Mouse (Mus musculus): ENCODE measurements around the gene Zfp780b. TPM values are rescaled to one million over a fixed set of nuclear protein-coding genes. Genes with fewer than 3 reads are reported as not detected.
"Not testable (repeated sequence)": the region's sequence is repeated elsewhere in the genome, so short reads cannot be mapped to it uniquely, and the experiment has no call there.

Gene Zfp780b
- polyA plus RNA-seq (2016; fragmentation: Nextera tagmentation; extraction: Ambion mirVana), result 25.8 and 27.2 TPM in 2 replicates

DNA sequence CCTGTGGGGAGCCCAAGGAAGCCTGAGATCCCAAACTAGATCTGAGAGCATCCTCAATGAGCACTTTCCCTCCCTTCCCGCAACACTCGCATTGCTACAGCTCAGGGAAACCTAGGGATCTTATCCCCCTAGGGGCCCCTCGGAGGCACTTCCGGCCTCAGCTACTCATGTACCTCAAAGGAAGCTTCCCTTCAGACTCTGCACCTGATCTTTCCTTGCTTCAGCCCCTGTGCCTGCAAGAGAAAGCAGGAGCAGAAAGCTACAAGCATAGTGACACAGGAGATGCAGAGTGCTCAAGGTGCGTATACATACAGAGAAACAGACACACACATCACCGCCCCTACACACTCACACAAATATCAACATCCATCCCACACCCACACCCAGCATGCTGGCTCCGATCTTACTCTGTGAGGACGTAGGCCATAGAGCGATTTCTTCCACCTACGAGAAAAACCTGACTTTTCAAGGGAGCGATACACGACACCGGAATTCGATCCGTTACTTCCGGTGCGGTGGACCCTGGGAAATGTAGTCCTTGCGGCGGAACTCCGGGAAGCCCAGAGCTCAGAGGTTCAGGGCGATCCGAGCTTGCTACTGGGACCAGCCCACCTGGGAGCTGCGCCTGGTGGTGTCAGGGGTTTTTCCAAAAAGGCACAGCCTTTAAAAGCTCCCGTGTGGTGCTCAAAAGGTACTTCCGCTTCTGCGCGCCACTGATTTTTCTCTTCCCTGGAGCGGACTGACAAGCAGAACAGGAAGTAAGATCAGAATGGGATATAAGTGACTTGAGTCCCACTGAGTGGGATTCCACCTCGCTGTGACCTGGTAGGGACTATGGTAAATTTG lies at the start of gene Zfp780b:
Gene Zfp780b, minus strand, starts transcription at position 489 of the 846 bp plus-strand sequence.
- peak within 1 kb of the TSS; percentile 91 for H3K9ac ChIP-seq
- H3K4me2 ChIP-seq (replicated peaks), result peak within 1 kb of the TSS; percentile 85
- peaks cover 14% of the 10 kb centered on the region; the same call in 1 of the 2 replicates for H3K36me3 ChIP-seq
- peaks cover 11% of the 10 kb centered on the region for H3K4me1 ChIP-seq
- H3K9me3 ChIP-seq (replicated peaks), result peaks cover 18% of the 10 kb centered on the region
- peak within 1 kb of the TSS; percentile 76 for H3K4me3 ChIP-seq
- under 1% methylated on average over 29 of the region's 29 CpGs for WGBS
- peak within 1 kb of the TSS; percentile 73 for H3K27ac ChIP-seq
- ATAC-seq (ENCODE audit: low FRiP score), result peak; percentile 85
- no peaks in the 10 kb centered on the region for H3K27me3 ChIP-seq

- WGBS, result 21% methylated on average over 7 of the region's 7 CpGs
- H3K9ac ChIP-seq, result peak overlapping the region; percentile 80
- H3K27ac ChIP-seq, result no peak overlapping the region
- H3K4me2 ChIP-seq (replicated peaks), result peak overlapping the region; percentile 87
- no peaks in the 10 kb centered on the region for H3K9me3 ChIP-seq (replicated peaks)
- peak; percentile 43 for ATAC-seq (ENCODE audit: low FRiP score)
- no peaks in the 10 kb centered on the region for H3K27me3 ChIP-seq
- peaks cover 10% of the 10 kb centered on the region for H3K4me1 ChIP-seq
- peak overlapping the region; percentile 60 for H3K4me3 ChIP-seq
- H3K36me3 ChIP-seq, result peaks cover 7% of the 10 kb centered on the region
These were observed 35.5 kb upstream of the Zfp780b start for GRCm38 (mm10) chr7:28014445-28014810.

GRCm38 (mm10) chr7:28013549-28014444 lies 34.8 kb upstream of the Zfp780b start, which contains the start of gene Zfp850:
Zfp850 (minus strand) TSS chr7:28014115.
- ATAC-seq (ENCODE audit: low FRiP score), result peak; percentile 97
- no peaks in the 10 kb centered on the region for H3K9me3 ChIP-seq (replicated peaks)
- peak within 1 kb of the TSS; percentile 60 for H3K4me3 ChIP-seq
- H3K36me3 ChIP-seq, result peaks cover 7% of the 10 kb centered on the region
- H3K4me1 ChIP-seq, result peaks cover 10% of the 10 kb centered on the region
- H3K9ac ChIP-seq, result peak within 1 kb of the TSS; percentile 80
- peak within 1 kb of the TSS; percentile 19 for H3K27ac ChIP-seq
- peak within 1 kb of the TSS; percentile 87 for H3K4me2 ChIP-seq (replicated peaks)
- WGBS, result under 1% methylated on average over 47 of the region's 47 CpGs
- no peaks in the 10 kb centered on the region for H3K27me3 ChIP-seq

GRCm38 (mm10) chr7:28010271-28010670 lies 31.3 kb upstream of the Zfp780b start:
- no peak for ATAC-seq (ENCODE audit: low FRiP score)
- Histone ChIP-seq H3K27ac (no peak overlapping the region), H3K27me3 (no peaks in the 10 kb centered on the region), H3K9ac (no peak overlapping the region), H3K4me3 (no peak overlapping the region), H3K9me3 (replicated peaks) (no peaks in the 10 kb centered on the region), H3K4me1 (peaks cover 10% of the 10 kb centered on the region), H3K4me2 (replicated peaks) (no peak overlapping the region), H3K36me3 (peaks cover 23% of the 10 kb centered on the region)
- 98% methylated on average over 3 of the region's 3 CpGs for WGBS

- Histone ChIP-seq H3K27me3 (no peaks in the 10 kb centered on the region), H3K4me3 (no peak overlapping the region), H3K9me3 (replicated peaks) (peaks cover 42% of the 10 kb centered on the region), H3K4me2 (replicated peaks) (no peak overlapping the region), H3K36me3 (peaks cover 19% of the 10 kb centered on the region), H3K9ac (no peak overlapping the region), H3K4me1 (peaks cover 11% of the 10 kb centered on the region), H3K27ac (no peak overlapping the region)
- WGBS, result 71% methylated on average over 2 of the region's 2 CpGs
- no peak for ATAC-seq (ENCODE audit: low FRiP score)
These were observed 3.2 kb upstream of the Zfp780b start for GRCm38 (mm10) chr7:27982197-27982596.

GRCm38 (mm10) chr7:27949451-27949850 lies 29.5 kb downstream of the Zfp780b start:
- ATAC-seq (ENCODE audit: low FRiP score); H3K4me2 ChIP-seq (replicated peaks); H3K9me3 ChIP-seq (replicated peaks); H3K27ac ChIP-seq; H3K4me3 ChIP-seq; H3K4me1 ChIP-seq; H3K9ac ChIP-seq; H3K36me3 ChIP-seq; H3K27me3 ChIP-seq: not testable (repeated sequence)
- WGBS, result 93% methylated on average over 13 of the region's 13 CpGs

- ATAC-seq (ENCODE audit: low FRiP score); H3K36me3 ChIP-seq; H3K9ac ChIP-seq; H3K27me3 ChIP-seq; H3K4me3 ChIP-seq; H3K9me3 ChIP-seq (replicated peaks); H3K4me1 ChIP-seq; H3K27ac ChIP-seq; H3K4me2 ChIP-seq (replicated peaks): not testable (repeated sequence)
- 40% methylated on average over 6 of the region's 7 CpGs for WGBS
These were observed 37.1 kb downstream of the Zfp780b start for GRCm38 (mm10) chr7:27941869-27942268.

- H3K4me2 ChIP-seq (replicated peaks), result peak overlapping the region; percentile 34; the same call in 1 of the 2 replicates
- H3K9ac ChIP-seq; H3K27ac ChIP-seq; H3K4me1 ChIP-seq; ATAC-seq (ENCODE audit: low FRiP score); H3K36me3 ChIP-seq; H3K9me3 ChIP-seq (replicated peaks); H3K4me3 ChIP-seq; H3K27me3 ChIP-seq: not testable (repeated sequence)
- 67% methylated on average over 1 of the region's 9 CpGs for WGBS
These were observed 45.2 kb downstream of the Zfp780b start for GRCm38 (mm10) chr7:27933800-27934158.

DNA sequence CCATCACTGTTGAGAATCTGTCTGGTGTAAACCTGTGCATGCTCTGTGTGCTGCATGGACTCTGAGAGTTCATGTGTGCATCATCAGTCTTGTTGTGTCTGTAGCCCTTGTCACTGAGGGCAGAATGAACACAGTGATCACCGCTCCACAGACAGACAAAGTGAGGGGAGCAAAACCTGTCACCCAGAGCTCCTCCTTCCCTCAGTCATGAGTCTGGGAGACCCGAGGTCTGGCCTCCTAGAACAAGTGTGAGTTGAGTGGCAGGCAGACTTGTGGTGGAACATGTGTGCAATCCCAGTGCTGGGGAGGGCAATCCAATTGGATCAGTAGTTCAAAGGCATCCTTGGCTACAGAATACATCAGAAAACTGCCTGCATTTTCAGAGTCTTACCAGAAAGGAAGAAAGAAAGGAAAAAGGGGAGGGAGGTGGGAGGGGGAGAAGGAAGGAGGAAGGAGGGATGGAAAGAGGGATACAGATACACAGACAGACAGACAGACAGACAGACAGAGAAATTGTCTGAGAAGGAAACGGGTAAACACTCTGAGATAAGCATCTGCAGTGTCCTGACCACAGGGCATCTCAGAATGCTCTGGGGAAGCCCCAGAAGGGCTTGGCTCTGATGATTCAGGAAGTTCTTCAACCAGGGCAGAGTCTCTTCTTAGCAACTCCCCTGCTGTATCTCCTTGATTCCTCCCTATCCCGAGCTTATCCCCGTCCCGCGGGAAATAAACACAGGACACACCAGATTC lies 45.7 kb downstream of the Zfp780b start:
- ATAC-seq (ENCODE audit: low FRiP score), result peak; percentile 60
- Histone ChIP-seq H3K27ac (no peak overlapping the region), H3K9ac (no peak overlapping the region), H3K27me3 (no peaks in the 10 kb centered on the region), H3K4me1 (peaks cover 8% of the 10 kb centered on the region), H3K9me3 (replicated peaks) (no peaks in the 10 kb centered on the region), H3K4me3 (no peak overlapping the region), H3K36me3 (no peaks in the 10 kb centered on the region), H3K4me2 (replicated peaks) (peak overlapping the region; percentile 34; the same call in 1 of the 2 replicates)
- 31% methylated on average over 7 of the region's 7 CpGs for WGBS

DNA sequence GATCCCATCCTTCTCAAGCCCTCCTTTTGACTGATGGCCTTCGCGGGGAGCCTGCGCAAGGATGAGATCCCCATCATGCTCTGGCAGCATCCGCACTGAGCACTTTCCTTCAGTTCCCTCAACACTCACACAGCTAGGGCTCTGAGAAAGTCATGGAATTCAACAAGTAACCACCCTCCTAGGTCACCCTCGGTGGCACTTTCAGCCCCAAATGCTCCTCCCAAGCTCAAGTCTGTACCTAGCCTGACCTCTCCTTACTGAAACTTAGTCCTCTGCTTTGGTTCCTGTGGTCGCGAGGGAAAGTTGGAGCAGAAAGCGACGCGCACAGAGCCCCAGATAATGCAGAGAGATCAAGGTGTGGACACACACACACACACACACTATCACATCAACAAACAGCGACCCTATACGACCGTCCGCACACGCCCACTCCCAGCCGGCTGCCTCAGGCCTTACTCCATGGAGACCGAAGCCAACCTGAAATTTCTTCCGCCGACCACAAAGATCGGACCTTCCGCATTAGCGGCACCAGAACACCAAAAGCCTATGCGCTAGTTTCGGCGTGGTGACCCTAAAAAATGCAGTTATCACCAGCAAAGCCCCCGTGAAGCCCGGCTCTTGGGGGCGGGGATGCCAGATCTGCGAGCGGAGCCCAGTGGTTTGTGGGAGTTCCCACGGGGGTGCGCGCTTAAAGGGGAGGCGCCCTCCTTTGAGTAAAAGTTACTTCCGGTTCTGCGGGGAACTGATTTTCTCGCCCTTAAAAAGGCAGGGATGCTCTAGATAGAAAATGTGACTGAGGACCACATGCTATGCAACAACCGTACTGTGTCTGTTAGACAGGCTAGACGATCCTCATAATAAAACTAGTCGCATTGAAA lies 49.9 kb downstream of the Zfp780b start, which contains the start of gene Zfp974:
Gene Zfp974, minus strand, starts transcription at position 643 of the 878 bp plus-strand sequence.
- H3K27me3 ChIP-seq, result no peaks in the 10 kb centered on the region
- peak; percentile 88 for ATAC-seq (ENCODE audit: low FRiP score)
- H3K9ac ChIP-seq, result peak within 1 kb of the TSS; percentile 74
- peaks cover 13% of the 10 kb centered on the region for H3K36me3 ChIP-seq
- WGBS, result 5% methylated on average over 40 of the region's 40 CpGs
- H3K4me1 ChIP-seq, result peaks cover 10% of the 10 kb centered on the region
- H3K4me3 ChIP-seq, result peak within 1 kb of the TSS; percentile 69
- peak within 1 kb of the TSS; percentile 67 for H3K27ac ChIP-seq
- peak within 1 kb of the TSS; percentile 87 for H3K4me2 ChIP-seq (replicated peaks)
- H3K9me3 ChIP-seq (replicated peaks), result no peaks in the 10 kb centered on the region

GRCm38 (mm10) chr7:27927041-27927440 lies 51.9 kb downstream of the Zfp780b start:
- H3K27ac ChIP-seq; H3K9me3 ChIP-seq (replicated peaks); H3K27me3 ChIP-seq; H3K4me1 ChIP-seq; H3K4me2 ChIP-seq (replicated peaks); H3K4me3 ChIP-seq; H3K9ac ChIP-seq; ATAC-seq (ENCODE audit: low FRiP score): not testable (repeated sequence)
- H3K36me3 ChIP-seq, result peaks cover 23% of the 10 kb centered on the region
- WGBS, result 43% methylated on average over 4 of the region's 4 CpGs

All from hindbrain, embryonic 12.5 days (tissue).